Mouse (Mus musculus) midbrain, postnatal 0 days (tissue): Measurements from ENCODE around the gene Wnk3. TPM values are rescaled to one million over a fixed set of nuclear protein-coding genes. Genes with fewer than 3 reads are reported as not detected.

ENCODE experiments used
- ATAC-seq: fragments of 200-750 bp; cut with Nextera tagmentation; 2 replicates; pipeline ENCODE4 v1.8.0; 2017; ENCODE audit warnings: moderate number of reproducible peaks, mild to moderate bottlenecking, moderate TSS enrichment, moderate library complexity; ENCODE audit not compliant: low FRiP score
- DNase-seq: peaks from one replicate; pipeline ENCODE4 v3.0.0-alpha.2; 2015; ENCODE audit warnings: low spot score
- H3K27ac ChIP-seq: fragments of 300-500 bp; sonication (generic); 2 replicates; pipeline ENCODE4 v1.5.1; 2014; ENCODE audit warnings: low read depth, mild to moderate bottlenecking, low read length, mixed read lengths
- H3K27me3 ChIP-seq: fragments of 300-500 bp; sonication (generic); 2 replicates; pipeline ENCODE4 v1.6.1; 2014; ENCODE audit warnings: low read length, control low read depth, mixed read lengths; ENCODE audit not compliant: insufficient read depth
- H3K36me3 ChIP-seq: fragments of 300-500 bp; sonication (generic); 2 replicates; pipeline ENCODE4 v1.6.1; 2014; ENCODE audit warnings: low read length, control low read depth, mixed read lengths; ENCODE audit not compliant: insufficient read depth
- H3K4me1 ChIP-seq: fragments of 300-500 bp; sonication (generic); 2 replicates; pipeline ENCODE4 v1.6.1; 2014; ENCODE audit warnings: mild to moderate bottlenecking, control low read depth, antibody characterized with exemption, low read length, mixed read lengths; ENCODE audit not compliant: insufficient read depth
- H3K4me2 ChIP-seq: fragments of 300-500 bp; sonication (generic); 2 replicates; pipeline ENCODE4 v1.6.1; 2014; ENCODE audit warnings: low read depth, mild to moderate bottlenecking, low read length, mixed read lengths; ENCODE audit not compliant: poor library complexity, severe bottlenecking
- H3K4me3 ChIP-seq: fragments of 300-500 bp; sonication (generic); 2 replicates; pipeline ENCODE4 v1.5.1; 2014; ENCODE audit warnings: low read depth, mild to moderate bottlenecking, low read length, moderate library complexity
- H3K9ac ChIP-seq: fragments of 300-500 bp; sonication (generic); replicated peaks from 2 replicates; pipeline ENCODE4 v1.6.1; 2014; ENCODE audit warnings: mild to moderate bottlenecking, low read length, moderate library complexity, mixed read lengths; ENCODE audit not compliant: poor library complexity, severe bottlenecking
- H3K9me3 ChIP-seq: fragments of 300-500 bp; sonication (generic); 2 replicates; pipeline ENCODE4 v1.6.1; 2016; ENCODE audit warnings: low read length, control low read depth
- CTCF ChIP-seq: IDR thresholded peaks from 2 replicates; pipeline ENCODE4 v1.5.1; 2016; ENCODE audit warnings: antibody characterized with exemption, mild to moderate bottlenecking
- WGBS: fragments of 180-500 bp; shearing (Covaris S2); extraction: QIAGEN DNeasy Blood & Tissue Kit; methylation state at CpG from one replicate; pipeline ENCODE4 v1.1.7; 2014; 5-methylcytosine and 5-hydroxymethylcytosine counted together
- polyA plus RNA-seq: library from polyadenylated mRNA; unstranded; fragments of >200 nt; fragmentation: Nextera tagmentation; extraction: Ambion mirVana; gene quantifications from 2 replicates; pipeline ENCODE4 v1.2.1, GENCODE M21; 2015
- total RNA-seq: library from RNA; depleted of rRNA; stranded (reverse); fragments of >200 nt; gene quantifications from 2 replicates; pipeline ENCODE4 v1.2.3, GENCODE M21; 2014; rRNA removed

Wnk3 gene
- total and polyA plus RNA-seq, 2 experiments from 2014 or later = 15.2 to 74.5 TPM

DNA sequence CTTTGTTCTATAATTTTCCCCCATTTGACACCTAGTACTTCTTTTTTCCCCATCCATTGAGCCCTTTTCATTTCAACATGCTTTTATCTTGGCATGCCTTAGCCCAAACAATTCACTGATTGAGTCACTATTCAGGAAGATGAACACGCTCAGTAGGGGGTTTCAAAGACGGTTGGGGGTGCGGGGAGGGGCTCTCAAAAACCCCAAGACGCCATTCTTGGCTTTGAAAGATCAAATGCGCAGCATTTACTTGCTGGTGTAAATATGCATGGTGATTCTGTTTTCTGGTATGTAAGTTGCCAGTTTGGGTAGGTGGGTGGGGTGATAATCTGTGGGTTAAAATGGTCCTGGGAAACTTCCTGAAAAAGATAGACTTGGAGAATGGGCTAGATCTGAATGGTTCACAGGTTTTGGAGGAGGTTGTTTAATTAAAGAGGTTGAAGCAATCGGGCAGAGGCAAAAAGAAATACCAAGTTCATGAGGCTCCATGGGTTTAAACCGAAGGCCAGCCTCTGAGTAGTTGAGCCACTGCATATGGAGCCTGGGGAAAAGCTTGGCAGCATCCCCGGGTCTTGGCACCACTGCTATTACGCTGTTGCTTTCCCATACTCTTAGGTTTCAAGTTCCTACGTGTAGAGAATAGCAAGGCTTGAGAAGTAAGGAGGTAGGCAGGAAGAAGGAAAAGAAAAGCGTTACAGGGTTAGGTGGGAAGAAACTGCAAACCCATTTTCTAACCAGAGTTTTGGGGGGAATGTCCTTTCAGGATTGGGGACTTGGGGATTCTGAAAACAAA is 147.7 kb downstream of the Wnk3 start:
- peak; percentile 51 for DNase-seq
- Histone ChIP-seq H3K4me1 (no peaks in the 10 kb centered on the region), H3K4me3 (peak overlapping the region; percentile 62), H3K27ac (peak overlapping the region; percentile 85; the same call in 1 of the 2 replicates), H3K36me3 (no peaks in the 10 kb centered on the region), H3K9me3 (no peaks in the 10 kb centered on the region), H3K27me3 (no peaks in the 10 kb centered on the region), H3K4me2 (peak overlapping the region; percentile 57), H3K9ac (peak overlapping the region; percentile 1; the same call in 1 of the 2 replicates)
- WGBS = 27% methylated on average over 11 of the region's 11 CpGs
- TF ChIP-seq CTCF = no peak
- no peak for ATAC-seq

- Histone ChIP-seq H3K36me3 (no peaks in the 10 kb centered on the region), H3K4me3 (no peak overlapping the region), H3K27me3 (no peaks in the 10 kb centered on the region), H3K27ac (no peak overlapping the region), H3K9me3 (no peaks in the 10 kb centered on the region), H3K4me1 (no peaks in the 10 kb centered on the region), H3K4me2 (no peak overlapping the region), H3K9ac (no peak overlapping the region)
- ATAC-seq (no peak), DNase-seq (no peak)
- TF ChIP-seq CTCF = no peak
These were observed 149.4 kb downstream of the Wnk3 start for GRCm38 (mm10) chrX:151347278-151347677.

DNA sequence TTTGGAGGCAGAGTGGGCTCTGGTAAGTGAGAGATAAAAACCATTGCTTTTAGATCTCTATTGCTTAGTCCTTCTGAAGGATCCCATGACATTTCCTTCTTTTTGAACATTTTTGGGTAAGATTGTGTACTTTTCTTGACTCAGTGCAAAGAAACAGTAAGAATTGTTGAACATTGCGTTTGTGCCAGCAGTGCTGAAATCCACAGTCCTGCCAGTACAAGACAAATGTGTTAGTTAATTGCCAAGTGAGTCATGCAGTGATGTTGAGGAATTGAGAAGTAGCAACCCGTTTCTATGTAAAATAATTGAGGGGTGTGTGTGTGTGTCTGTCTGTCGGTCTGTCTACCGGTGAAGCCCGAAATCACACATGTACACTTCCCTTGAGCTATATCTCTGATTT is 151.4 kb downstream of the Wnk3 start:
- DNase-seq = peak; percentile 4
- no peak for ATAC-seq
- H3K4me3 ChIP-seq = no peak overlapping the region
- no peak overlapping the region for H3K27ac ChIP-seq
- TF ChIP-seq CTCF = no peak
- no peak overlapping the region for H3K4me2 ChIP-seq
- WGBS = 94% methylated on average over 5 of the region's 5 CpGs
- no peak overlapping the region for H3K9ac ChIP-seq
- H3K36me3 ChIP-seq = no peaks in the 10 kb centered on the region
- H3K4me1 ChIP-seq = no peaks in the 10 kb centered on the region
- no peaks in the 10 kb centered on the region for H3K9me3 ChIP-seq
- no peaks in the 10 kb centered on the region for H3K27me3 ChIP-seq

Other genes starting within 250 kb of the Wnk3 start
- gene Gnl3l, start 180.8 kb upstream of the Wnk3 start, total RNA-seq = 170 and 195 TPM in 2 replicates
- gene Gnl3l, start 180.8 kb upstream of the Wnk3 start, polyA plus RNA-seq = 113 and 118 TPM in 2 replicates
- gene Fgd1, start 151.9 kb upstream of the Wnk3 start, total RNA-seq = 46.1 and 48.9 TPM in 2 replicates
- 12.6 and 14.4 TPM in 2 replicates for gene Fgd1, start 151.9 kb upstream of the Wnk3 start, polyA plus RNA-seq
- 24.1 and 33.0 TPM in 2 replicates for gene Tsr2, start 101.5 kb upstream of the Wnk3 start, total RNA-seq
- gene Tsr2, start 101.5 kb upstream of the Wnk3 start, polyA plus RNA-seq = 41.9 and 45.6 TPM in 2 replicates
- gene Fam120c, start 146.1 kb downstream of the Wnk3 start, total RNA-seq = 19.0 and 22.3 TPM in 2 replicates
- 6.9 and 7.4 TPM in 2 replicates for gene Fam120c, start 146.1 kb downstream of the Wnk3 start, polyA plus RNA-seq